Mouse (Mus musculus): Measurements from ENCODE around the gene Dpyd. TPM values are rescaled to one million over a fixed set of nuclear protein-coding genes. Genes with fewer than 3 reads are reported as not detected.
A peak's percentile ranks its signal among the peaks of the same experiment; 100 is the strongest.

Dpyd gene
- polyA plus RNA-seq, 1 experiment from 2014 or later, result 4.5 TPM

DNA sequence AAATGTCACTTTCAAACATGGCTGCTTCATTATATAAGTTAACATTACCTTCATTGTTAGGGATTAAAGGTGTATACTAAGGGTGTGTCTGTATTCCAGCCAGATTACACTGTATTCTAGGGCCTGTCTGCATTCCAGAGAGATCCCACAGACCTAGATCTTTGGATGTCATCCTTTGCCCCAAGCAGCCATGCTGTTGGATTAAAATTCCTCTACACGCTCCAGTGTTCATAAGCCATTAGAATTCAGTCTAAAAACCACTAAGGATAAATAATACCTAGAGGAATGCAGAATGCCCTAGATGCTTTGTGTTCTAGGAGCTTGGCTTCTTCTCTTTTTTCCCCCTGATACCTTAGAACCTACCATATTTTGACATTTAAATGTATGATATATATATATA lies 494.2 kb downstream of the Dpyd start:
- Histone ChIP-seq H3K27ac (no peak overlapping the region), H3K4me1 (peaks cover 8% of the 10 kb centered on the region; the same call in 1 of the 2 replicates), H3K9me3 (no peaks in the 10 kb centered on the region), H3K4me3 (no peak overlapping the region), H3K36me3 (replicated peaks) (no peaks in the 10 kb centered on the region), H3K27me3 (ENCODE audit: poor library complexity, severe bottlenecking) (no peaks in the 10 kb centered on the region)
- no peak for DNase-seq (ENCODE audit: extremely low spot score, low spot score)
- 89% methylated on average over 1 of the region's 1 CpGs for WGBS

DNA sequence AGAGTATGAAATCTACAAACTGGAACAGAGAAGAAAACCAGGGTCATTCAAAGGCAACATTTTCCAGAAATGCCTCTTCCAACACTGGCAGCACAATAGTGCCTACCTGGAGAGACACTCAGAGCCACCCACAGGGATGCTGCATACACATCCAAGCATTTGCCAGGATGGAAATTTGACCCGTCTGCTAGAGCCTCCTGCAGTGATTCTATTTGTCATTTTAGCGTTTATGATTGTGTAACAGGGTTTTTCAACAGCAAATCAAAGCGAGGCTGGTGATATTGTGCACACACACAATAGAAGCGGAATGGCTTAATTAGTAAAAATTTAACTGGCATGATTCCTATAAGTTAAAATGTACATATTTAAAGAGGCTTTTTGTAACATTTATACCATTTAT lies 501.3 kb downstream of the Dpyd start:
- Histone ChIP-seq H3K36me3 (replicated peaks) (no peaks in the 10 kb centered on the region), H3K27me3 (ENCODE audit: poor library complexity, severe bottlenecking) (peaks cover 7% of the 10 kb centered on the region; the same call in 1 of the 2 replicates), H3K4me1 (peaks cover 19% of the 10 kb centered on the region), H3K27ac (no peak overlapping the region), H3K4me3 (no peak overlapping the region), H3K9me3 (no peaks in the 10 kb centered on the region)
- 43% methylated on average over 4 of the region's 4 CpGs for WGBS
- DNase-seq (ENCODE audit: extremely low spot score, low spot score), result no peak

DNA sequence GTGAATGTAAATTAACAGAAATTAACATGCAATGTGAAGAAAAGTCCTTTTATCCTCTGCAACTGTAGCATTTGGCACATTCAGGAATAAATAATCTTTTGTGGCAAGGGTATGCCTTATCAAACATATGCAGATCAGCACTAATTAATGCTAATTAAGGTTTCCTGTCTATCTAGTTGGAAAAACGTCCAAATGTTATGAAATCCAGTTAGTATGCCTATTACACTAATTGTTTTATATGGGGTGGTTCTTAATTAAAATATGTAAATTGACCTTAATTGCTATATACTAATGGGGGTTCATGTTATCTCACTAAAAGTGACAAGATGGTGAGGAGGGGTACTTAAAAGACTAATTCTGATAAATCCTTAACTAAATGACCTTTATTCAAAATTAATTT lies 501.7 kb downstream of the Dpyd start:
- H3K4me3 ChIP-seq, result no peak overlapping the region
- no peaks in the 10 kb centered on the region for H3K36me3 ChIP-seq (replicated peaks)
- peaks cover 19% of the 10 kb centered on the region for H3K4me1 ChIP-seq
- H3K27me3 ChIP-seq (ENCODE audit: poor library complexity, severe bottlenecking), result peaks cover 7% of the 10 kb centered on the region; the same call in 1 of the 2 replicates
- DNase-seq (ENCODE audit: extremely low spot score, low spot score), result no peak
- 32% methylated on average over 1 of the region's 1 CpGs for WGBS
- no peaks in the 10 kb centered on the region for H3K9me3 ChIP-seq
- H3K27ac ChIP-seq, result no peak overlapping the region

DNA sequence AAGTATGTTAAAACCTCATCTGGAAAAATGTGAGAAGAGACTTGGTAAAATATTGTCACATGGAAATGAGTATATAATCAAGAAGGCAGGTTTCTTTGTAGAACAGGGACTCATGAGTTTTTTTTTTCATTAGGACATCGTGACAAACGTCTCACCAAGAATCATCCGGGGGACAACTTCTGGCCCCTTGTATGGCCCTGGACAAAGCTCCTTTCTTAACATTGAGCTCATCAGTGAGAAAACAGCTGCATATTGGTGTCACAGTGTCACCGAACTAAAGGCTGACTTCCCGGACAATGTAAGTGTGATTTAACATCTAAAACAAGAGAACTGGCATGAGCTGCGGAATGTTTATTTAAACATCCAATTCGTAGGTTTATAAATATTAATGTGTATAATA lies 502.8 kb downstream of the Dpyd start:
- peaks cover 19% of the 10 kb centered on the region for H3K4me1 ChIP-seq
- H3K27ac ChIP-seq, result no peak overlapping the region
- H3K4me3 ChIP-seq, result no peak overlapping the region
- H3K36me3 ChIP-seq (replicated peaks), result no peaks in the 10 kb centered on the region
- peaks cover 7% of the 10 kb centered on the region; the same call in 1 of the 2 replicates for H3K27me3 ChIP-seq (ENCODE audit: poor library complexity, severe bottlenecking)
- no peaks in the 10 kb centered on the region for H3K9me3 ChIP-seq
- no peak for DNase-seq (ENCODE audit: extremely low spot score, low spot score)
- 79% methylated on average over 7 of the region's 7 CpGs for WGBS

DNA sequence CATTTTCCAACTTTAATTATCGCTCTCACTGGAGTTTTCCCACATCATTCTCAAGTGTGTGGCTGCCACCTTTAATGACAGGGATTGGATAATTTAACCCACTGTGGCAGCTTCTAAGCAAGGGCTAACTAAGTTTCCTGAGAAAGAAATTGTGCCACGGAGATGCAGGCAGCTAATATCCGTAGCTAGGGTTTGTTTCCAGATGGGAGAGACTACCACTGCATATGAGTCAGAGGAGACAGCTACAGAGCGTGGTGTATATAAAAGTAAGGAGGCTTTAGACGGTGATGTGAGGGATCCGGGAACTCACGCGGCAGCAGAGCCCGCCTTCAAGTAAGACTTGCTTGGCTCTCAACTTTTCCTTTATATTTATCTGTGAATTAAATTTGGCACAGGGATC lies 505.3 kb downstream of the Dpyd start:
- WGBS, result 88% methylated on average over 9 of the region's 9 CpGs
- DNase-seq (ENCODE audit: extremely low spot score, low spot score), result no peak
- Histone ChIP-seq H3K36me3 (replicated peaks) (no peaks in the 10 kb centered on the region), H3K9me3 (no peaks in the 10 kb centered on the region), H3K4me1 (peaks cover 19% of the 10 kb centered on the region), H3K27ac (no peak overlapping the region), H3K4me3 (no peak overlapping the region), H3K27me3 (ENCODE audit: poor library complexity, severe bottlenecking) (peaks cover 7% of the 10 kb centered on the region; the same call in 1 of the 2 replicates)

DNA sequence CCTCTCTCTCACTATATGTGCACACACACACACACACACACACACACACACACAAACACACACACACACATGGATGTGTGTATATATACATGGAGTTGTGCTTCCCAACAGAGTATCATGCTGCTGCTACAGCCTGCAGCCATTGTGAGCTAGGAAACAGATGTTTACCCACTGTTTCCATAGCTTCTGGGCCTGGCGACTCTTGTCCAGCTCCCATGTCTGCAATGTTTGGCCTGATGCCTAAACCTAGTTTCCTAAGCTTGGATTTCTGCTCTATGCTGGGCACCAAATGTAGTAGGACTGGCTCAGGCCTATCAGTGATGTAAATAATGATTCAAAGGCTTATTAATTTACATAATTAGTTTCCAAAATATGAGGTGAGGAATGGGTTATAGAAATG lies 524.7 kb downstream of the Dpyd start:
- Histone ChIP-seq H3K4me3 (no peak overlapping the region), H3K9me3 (no peaks in the 10 kb centered on the region), H3K36me3 (replicated peaks) (no peaks in the 10 kb centered on the region), H3K27me3 (ENCODE audit: poor library complexity, severe bottlenecking) (no peaks in the 10 kb centered on the region), H3K4me1 (no peaks in the 10 kb centered on the region), H3K27ac (no peak overlapping the region)
- no peak for DNase-seq (ENCODE audit: extremely low spot score, low spot score)
- 86% methylated on average over 1 of the region's 1 CpGs for WGBS

DNA sequence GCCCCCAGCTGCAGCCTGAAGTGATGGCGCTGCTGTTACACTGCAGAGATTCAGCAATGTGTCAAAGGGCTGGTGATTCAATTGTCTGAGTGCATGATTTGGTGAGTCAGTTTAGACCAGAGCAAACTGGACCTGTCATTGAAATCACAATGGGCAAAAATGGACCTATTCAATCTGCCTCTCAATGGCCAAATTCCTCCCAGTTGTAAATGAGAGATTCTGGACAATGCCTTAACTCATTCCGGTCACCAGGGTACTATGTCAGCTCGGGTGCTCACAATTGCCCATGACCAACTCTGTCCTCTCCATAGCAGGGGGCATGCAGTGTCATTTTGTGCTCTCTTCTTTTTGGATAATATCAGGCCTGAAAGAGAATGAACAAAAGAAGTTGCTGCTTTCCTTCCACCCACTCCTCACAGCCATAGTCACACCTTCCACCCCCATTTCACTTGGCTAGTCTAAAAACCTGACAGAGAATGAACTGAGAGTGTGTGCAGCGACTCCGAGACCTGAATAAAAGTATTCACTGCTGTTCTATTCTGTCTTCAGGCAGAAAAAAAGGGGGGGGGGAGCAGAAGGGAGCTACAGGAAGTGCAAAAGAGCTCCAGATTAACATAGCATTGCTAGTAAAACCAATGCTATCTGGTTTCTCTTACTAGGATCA lies 533.4 kb downstream of the Dpyd start:
- DNase-seq (ENCODE audit: extremely low spot score, low spot score), result peak; percentile 37
- WGBS, result 24% methylated on average over 5 of the region's 5 CpGs

DNA sequence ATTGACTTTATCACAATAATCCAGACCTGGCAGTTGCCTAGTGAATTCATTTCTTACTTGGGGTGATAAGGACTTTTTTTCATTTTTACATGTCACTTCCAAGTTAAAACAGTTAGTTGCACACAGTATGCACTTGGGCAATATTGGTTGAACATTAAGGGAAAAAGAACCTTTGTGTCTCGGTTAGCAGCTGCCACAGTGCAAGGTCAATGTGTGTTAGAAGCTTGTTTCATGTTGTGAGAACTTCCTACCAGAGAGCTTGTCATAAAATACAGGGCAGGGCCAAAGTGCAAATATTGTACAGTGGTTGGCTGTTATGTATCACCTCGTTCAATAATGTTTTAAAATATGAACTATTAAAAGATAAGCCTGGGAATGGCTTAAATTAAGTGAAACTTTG lies 564.1 kb downstream of the Dpyd start:
- no peak overlapping the region for H3K4me3 ChIP-seq
- H3K27me3 ChIP-seq (ENCODE audit: poor library complexity, severe bottlenecking), result no peaks in the 10 kb centered on the region
- no peaks in the 10 kb centered on the region for H3K4me1 ChIP-seq
- no peaks in the 10 kb centered on the region for H3K9me3 ChIP-seq
- no peaks in the 10 kb centered on the region for H3K36me3 ChIP-seq (replicated peaks)
- no peak overlapping the region for H3K27ac ChIP-seq
- 73% methylated on average over 2 of the region's 2 CpGs for WGBS
- DNase-seq (ENCODE audit: extremely low spot score, low spot score), result no peak

More for the DNA sequence above, 533.4 kb downstream of the Dpyd start:
- Histone ChIP-seq H3K4me1 (peaks cover 14% of the 10 kb centered on the region), H3K4me3 (no peak overlapping the region), H3K27me3 (ENCODE audit: poor library complexity, severe bottlenecking) (no peaks in the 10 kb centered on the region), H3K36me3 (replicated peaks) (no peaks in the 10 kb centered on the region), H3K9me3 (no peaks in the 10 kb centered on the region), H3K27ac (peak overlapping the region; percentile 68)

DNA sequence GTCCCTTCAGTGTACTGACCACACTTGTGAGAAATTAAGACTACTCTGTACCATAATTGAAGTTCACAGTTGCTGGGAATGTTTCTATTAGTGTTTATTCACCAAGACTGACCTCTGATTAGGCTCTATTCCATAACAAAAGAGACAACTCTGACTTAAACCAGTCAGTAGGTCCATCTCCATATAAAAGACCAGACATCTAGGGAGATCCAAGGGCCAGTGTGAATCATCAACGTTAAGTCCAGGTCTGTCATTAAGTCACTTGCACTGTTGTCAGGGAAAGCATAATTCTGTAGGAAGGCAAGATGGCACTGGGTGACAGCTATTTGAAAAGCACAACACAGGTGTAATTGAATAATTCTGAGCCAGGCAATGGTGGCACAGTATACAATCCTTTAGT lies 566.1 kb downstream of the Dpyd start:
- DNase-seq (ENCODE audit: extremely low spot score, low spot score), result no peak
- 79% methylated on average over 1 of the region's 1 CpGs for WGBS
- H3K36me3 ChIP-seq (replicated peaks), result no peaks in the 10 kb centered on the region
- no peak overlapping the region for H3K27ac ChIP-seq
- no peaks in the 10 kb centered on the region for H3K27me3 ChIP-seq (ENCODE audit: poor library complexity, severe bottlenecking)
- no peaks in the 10 kb centered on the region for H3K9me3 ChIP-seq
- no peak overlapping the region for H3K4me3 ChIP-seq
- H3K4me1 ChIP-seq, result no peaks in the 10 kb centered on the region

DNA sequence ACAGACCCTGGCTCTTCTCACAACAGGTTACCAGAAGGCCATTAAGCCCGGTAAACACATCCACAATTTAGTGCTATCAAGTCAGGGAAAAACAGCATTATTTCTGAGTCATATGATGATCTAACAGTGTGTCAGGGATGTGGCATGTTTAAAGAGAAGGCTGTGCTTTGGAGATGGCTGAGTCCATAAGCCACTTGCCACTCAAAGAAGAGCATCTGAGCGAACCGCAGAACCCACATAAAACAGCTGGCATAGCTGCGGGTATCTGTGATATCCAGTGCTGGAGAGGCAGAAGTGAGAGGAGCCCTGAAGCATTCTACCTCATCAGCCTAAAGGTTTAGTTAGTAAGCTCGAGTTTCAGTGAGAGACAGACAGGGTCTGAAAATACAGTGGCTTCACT lies 581.1 kb downstream of the Dpyd start:
- Histone ChIP-seq H3K27me3 (ENCODE audit: poor library complexity, severe bottlenecking) (no peaks in the 10 kb centered on the region), H3K27ac (no peak overlapping the region), H3K36me3 (replicated peaks) (no peaks in the 10 kb centered on the region), H3K4me1 (peaks cover 8% of the 10 kb centered on the region), H3K4me3 (no peak overlapping the region), H3K9me3 (0 out of 2 replicates have a peak, but pooled peaks cover 6% of the 10 kb centered on the region)
- no peak for DNase-seq (ENCODE audit: extremely low spot score, low spot score)
- WGBS, result 64% methylated on average over 5 of the region's 5 CpGs

DNA sequence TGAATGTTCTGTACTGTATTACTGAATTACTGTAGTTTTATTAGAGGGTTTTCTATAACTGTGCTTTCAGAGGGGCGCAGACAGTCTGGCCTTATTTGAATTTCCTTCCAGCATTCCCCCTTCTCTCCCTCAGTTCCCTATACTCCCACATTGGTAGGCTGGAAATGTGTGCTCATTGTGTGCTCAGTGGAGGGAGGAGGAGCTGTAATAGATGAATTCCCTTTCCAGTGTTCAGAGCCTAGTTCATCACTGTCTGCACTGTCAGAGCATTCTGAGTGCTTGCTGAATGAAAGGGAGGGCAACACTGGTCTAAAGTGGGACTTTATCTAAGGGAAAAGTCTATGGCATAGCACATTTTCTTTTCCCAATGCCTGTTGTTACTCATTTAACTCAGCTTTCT lies 582.9 kb downstream of the Dpyd start:
- DNase-seq (ENCODE audit: extremely low spot score, low spot score), result no peak
- Histone ChIP-seq H3K27me3 (ENCODE audit: poor library complexity, severe bottlenecking) (no peaks in the 10 kb centered on the region), H3K27ac (no peak overlapping the region), H3K4me1 (peaks cover 8% of the 10 kb centered on the region), H3K9me3 (0 out of 2 replicates have a peak, but pooled peaks cover 6% of the 10 kb centered on the region), H3K4me3 (no peak overlapping the region), H3K36me3 (replicated peaks) (no peaks in the 10 kb centered on the region)
- WGBS, result 97% methylated on average over 1 of the region's 1 CpGs

DNA sequence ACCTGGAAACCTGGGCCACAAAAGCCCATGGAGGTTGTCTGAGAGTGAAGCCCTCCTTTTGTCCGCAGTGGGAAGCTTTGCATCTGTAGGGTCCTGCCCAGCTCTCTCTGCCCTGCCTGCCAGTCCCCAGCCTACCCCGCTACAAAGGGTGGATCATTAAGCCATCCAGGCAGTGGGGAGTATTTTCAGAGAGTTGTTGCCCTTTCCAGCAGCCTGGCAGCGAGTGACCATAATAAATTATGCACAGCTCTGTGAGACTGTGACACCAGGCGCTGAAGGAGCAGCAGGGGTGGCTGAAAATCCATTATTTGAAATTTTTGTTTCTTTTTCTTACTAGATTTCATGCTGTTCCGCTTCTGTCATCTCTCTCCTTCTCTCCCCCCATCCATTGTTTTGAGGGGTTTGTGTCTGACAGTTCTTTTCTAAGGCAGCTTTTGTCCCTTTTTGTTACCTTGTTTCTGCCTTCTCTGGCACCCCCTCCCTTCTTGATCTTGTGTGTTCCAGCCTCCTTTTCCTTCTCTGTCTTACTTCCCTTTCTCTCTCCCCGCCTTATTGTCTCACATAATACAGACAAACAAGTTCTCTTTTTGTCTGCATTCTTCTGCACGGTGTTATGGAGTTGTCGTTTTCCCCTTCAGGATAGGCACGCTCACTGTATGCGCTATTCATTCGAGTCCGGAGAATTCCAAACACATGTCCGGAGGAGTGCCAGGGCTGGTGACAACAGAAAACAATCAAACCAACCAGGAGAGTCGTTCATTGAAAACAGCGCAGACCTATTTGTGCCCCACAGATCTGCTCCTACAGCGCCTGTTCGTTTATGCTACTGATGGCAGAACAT lies 592.9 kb downstream of the Dpyd start:
- H3K4me1 ChIP-seq, result peaks cover 22% of the 10 kb centered on the region
- H3K27ac ChIP-seq, result peak overlapping the region; percentile 79
- H3K4me3 ChIP-seq, result peak overlapping the region; percentile 36
- no peaks in the 10 kb centered on the region for H3K36me3 ChIP-seq (replicated peaks)
- 28% methylated on average over 17 of the region's 17 CpGs for WGBS
- no peaks in the 10 kb centered on the region for H3K27me3 ChIP-seq (ENCODE audit: poor library complexity, severe bottlenecking)
- H3K9me3 ChIP-seq, result no peaks in the 10 kb centered on the region
- DNase-seq (ENCODE audit: extremely low spot score, low spot score), result peak; percentile 25

DNA sequence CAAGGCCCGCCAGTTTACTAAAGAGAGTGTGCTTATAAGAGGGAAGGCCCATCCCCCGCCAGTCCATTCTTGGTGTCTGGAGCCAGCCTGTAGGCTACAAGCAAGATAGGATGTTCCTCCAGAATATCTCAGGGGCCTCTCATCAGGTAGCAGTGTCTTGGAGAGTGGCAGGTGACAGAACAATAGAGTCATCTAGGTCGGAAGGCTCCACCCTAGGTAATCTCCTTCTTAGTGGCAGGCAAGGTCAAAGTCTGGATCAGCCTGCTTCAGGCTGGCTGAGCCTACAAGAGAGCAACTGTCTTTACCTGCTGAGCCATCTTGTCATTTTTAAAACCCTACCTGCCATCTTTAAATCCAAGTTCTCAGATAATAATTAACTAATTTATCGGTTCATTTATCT lies 596.7 kb downstream of the Dpyd start:
- H3K27ac ChIP-seq, result no peak overlapping the region
- no peaks in the 10 kb centered on the region for H3K36me3 ChIP-seq (replicated peaks)
- no peaks in the 10 kb centered on the region for H3K27me3 ChIP-seq (ENCODE audit: poor library complexity, severe bottlenecking)
- DNase-seq (ENCODE audit: extremely low spot score, low spot score), result no peak
- H3K4me1 ChIP-seq, result peaks cover 22% of the 10 kb centered on the region
- no peak overlapping the region for H3K4me3 ChIP-seq
- WGBS, result 81% methylated on average over 4 of the region's 4 CpGs
- H3K9me3 ChIP-seq, result no peaks in the 10 kb centered on the region
